Mouse (Mus musculus): ENCODE measurements around the gene Mrpl42. TPM values are rescaled to one million over a fixed set of nuclear protein-coding genes. Genes with fewer than 3 reads are reported as not detected.

Mrpl42 gene
- total RNA-seq, 2 experiments from 2014 or later, result 222 to 273 TPM

DNA sequence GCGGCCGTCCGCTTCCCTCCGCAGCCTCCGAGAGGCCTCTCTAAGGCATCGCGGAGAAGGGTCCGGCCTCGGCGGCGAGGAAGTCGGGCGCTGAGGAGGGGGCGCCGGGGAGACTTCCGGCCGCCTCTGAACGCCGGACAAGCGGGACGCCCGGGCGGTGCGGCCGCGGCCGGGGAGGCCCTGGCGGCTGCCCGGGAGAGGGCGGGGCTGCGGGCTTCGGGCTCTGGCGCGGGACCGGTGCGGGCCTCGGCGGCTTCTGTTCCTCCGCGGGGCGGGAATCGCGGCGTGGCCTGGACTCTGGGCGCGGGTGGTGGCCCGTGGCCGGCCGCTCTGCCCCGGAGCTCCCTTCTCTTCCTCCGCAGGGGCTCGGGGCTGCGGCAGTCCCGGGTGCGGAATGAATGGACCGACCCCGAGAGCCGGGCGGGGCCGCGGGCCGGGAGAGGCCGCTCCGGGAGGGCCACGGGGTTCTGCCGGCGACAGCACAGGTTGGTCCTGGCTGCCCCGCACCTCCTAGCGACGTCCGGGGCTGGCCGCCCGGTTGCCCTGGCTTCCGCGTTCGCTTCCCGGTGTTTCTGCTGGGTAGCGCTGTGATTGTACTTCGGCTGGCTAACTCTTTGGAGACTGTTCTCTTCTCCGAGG lies 13.7 kb upstream of the Mrpl42 start:
- DNase-seq, result peak; percentile 68

DNA sequence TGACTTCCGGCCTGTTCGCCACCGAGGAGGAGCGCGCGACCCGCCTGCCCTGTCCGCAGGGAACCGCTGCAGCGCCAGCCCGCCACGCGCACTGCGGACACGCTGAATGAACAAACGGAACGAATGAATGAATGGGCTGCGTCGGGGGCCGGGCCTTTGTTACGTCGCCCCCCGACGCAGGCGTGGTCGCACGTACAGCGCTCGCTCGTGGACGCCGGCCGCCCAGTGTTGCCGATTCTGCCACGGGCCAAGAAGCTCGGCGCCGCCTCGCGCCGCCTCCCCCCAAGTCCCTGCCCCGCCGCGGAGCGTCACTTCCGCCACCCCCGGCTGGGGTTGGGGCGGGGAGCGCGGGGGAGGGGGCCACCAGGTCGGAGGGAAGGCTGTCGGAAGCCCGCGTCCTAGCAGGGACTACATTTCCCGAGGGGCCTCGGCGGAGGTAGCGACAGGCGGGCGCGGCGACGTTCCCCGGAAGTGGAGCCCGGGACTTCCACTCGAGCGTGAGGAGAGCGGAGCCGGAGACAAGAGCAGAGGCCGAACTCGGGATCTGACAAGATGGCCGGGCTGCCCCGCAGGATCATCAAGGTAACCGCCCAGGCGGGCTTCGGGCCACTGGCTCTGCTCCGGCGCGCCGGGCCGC lies 13.0 kb upstream of the Mrpl42 start, which contains the start of gene Ube2n:
Ube2n (plus strand) TSS at position 490 of the 637 bp plus-strand sequence.
- peak; percentile 96 for DNase-seq

DNA sequence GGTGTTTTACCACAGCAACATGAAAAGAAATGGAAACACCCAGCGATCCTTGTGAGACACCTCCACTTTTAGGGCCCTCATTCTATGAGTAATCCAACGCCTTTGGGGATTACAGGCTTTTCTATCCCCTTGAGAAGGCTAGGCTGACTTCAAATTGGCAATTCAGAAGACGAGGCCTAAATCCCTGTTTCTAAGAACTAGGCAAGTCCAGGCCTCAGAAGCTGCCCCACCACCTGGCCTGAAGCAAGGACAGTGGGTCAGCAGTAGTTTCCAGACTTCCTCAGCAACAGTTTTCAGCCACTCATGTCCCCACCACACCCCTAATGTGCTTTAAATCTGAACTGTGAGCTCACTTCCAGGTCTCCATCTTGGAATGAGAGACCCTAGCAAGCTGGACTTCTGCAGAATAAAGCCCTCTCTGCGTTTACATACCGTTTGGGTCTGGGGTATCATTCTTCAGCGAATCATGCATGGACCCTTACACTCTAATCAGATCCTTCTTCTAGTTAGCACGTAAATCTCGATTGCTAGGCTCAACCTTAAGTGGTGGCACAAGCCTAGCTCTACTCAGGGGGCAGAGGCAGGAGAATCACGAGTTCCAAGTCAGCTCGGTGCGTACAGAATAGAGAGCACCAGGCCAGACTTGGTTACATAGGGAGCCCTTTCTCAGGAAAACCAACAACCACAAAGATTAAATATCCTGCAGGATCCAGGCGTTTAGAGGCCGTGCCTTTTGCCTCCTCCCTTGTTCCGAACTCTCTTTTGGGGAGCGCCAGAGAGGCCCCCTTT lies 12.2 kb upstream of the Mrpl42 start:
- no peak for DNase-seq

DNA sequence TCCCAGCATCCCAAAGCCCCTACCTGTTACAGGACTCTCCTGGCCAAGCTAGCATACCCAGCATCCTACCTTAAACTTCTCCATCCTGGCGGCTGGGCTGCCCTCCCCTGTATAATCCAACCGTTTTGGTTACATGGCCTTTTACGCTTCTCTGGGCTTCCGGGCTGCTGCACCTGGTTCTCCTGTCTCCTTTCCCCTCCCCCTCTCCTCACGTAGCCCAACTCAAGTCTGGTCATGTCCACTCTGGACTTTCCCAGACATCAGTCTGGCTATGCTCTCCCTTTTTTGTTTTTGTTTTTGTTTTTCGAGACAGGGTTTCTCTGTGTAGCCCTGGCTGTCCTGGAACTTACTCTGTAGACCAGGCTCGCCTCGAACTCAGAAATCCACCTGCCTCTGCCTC lies 10.9 kb upstream of the Mrpl42 start:
- no peak for DNase-seq

DNA sequence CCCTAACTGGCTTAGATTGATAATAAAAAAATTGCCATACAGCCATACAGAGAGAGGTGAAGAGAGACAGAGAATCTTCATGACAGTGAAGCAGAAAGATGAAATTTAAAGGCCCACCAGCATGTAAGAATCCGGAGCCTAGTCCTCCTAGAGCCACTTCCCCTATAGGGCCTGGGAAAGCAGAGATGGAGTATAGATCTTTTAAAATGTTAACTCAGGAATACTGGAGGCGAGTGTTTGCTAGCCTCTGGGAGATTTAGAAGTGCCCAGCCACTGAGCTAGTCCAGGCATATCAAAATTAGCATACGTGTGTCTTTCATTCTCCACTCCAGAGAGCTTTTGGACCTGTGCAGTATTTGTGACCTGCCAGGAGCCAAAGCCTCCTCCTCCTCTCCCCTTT lies 7.5 kb upstream of the Mrpl42 start:
- no peak for DNase-seq

DNA sequence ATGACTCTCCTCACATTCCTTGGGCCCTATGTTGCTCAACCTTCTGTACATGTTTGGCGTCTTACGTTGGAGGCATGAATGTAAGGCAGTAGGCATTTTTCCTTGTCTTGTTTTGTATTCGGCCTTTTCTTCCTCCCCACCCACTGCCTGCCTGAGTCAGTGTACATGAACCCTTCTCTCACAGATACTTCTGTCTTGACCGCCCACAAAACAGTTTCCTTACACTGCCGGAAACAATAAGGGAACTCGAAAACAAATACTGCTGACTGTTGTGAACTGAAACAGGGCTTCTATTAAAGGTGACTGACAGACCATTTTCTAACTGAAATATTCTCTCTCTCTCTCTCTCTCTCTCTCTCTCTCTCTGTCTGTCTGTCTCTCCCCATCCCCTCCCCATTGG lies 7.1 kb upstream of the Mrpl42 start:
- no peak for DNase-seq

DNA sequence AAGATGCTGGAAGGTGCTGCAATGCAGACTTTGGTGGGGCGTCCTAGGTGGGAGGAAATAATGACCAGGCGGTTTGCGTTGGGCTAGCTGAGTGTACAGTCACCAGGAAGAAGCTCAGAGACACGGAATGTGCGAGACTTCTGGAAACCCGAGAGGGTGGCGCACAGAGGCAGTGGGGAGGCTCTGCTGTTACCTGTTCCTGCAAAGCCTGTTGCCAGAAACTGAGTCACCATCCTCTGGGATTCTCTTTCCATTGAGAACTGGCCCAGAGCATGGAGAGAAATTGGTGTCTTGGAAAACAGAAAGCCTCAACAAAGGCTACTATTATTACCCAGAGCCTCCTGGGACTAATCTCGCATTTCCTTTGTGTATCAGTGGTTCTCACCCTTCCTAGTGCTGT lies 6.4 kb upstream of the Mrpl42 start:
- DNase-seq, result no peak

DNA sequence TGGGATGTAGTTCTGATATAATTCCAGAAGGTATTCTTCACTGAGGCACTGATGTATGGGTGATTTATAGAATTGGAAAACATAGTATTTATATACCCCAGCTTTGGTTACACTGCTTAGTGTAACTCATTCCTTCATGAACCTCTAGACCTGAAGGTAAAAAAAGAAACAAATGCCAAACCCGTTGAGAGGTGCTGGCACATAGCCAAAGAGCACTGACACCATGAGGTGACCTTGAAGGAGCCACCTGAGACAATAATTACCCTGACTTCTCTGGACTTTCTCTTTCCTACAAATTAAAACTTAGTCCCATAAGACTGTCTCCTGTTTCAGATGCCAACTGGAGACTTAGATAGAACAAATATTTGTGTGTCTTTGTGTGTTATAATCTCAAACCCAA lies 2.6 kb upstream of the Mrpl42 start:
- DNase-seq, result no peak

DNA sequence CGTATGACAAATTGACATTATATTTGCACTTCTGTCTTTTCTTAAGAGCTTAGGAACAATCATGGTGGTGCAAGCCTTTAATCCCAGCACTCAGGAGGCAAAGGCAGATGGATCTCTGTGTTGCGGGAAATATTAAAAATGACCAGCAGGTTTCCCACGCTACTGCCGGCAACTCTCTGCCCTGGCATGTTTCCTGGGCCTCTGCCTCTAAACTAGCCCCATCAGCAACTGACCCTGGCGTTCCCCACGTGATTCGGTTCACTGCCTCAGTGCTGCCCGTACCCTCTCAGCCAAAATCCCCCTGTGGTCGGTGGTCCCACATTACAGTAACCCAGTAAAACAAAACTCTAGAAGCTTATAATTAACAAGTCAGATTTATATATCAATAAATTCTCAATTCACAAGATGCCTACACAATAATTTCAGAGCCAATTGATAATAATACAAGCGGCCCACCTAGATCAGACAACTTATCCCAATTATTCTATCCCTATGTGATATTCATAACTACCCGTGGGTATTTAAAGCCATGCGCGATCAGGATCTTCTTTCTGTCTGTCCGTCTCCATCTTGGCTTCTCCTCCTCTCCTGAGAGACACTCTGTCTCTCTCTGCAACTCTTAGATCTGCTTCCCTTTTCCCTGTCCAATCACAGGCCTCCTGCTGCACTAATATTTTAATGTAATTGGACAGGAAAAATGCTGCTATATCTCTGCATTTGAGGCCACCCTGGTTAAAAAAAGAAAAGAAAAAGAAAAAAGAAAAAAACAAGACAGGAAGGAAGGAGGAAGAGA lies 1.9 kb upstream of the Mrpl42 start:
- DNase-seq, result no peak

DNA sequence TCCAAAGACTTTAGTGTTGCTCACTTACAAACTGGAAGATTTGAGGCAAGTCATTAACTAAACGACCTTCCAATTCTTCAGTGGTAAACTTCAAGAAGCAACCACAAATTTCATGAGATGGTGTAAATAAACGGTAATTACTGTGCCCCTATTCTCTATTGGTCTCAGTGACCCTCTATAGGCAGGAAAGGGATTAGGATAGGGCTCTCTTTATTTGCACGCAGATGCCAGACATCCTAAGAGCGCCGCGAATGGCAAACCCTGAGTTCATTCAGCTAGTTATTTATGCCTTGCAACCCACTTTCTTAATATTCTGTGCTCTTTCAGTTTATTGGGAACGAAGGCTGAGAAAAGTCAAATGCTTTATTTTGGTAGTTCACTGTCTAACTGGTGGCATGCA lies 707 bp downstream of the Mrpl42 start:
- no peak for DNase-seq

DNA sequence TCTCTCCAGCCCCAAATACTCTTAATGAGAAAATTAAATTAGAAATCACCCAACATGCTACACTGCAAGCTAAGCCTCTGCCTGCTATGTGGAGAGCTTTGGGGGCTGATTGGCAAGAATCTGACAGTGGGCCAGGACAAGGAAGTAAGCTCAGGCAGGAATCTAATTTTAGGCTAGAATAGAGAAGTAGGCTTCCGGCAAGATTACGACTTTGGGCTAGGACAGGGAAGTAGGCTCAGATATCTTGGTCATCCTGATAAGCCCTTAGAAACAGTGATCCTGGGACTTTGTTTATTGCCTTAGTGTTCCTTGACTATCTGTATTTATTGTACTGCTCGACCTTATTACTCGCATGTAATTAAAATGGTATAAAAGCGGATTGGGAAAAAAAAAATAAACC lies 7.5 kb downstream of the Mrpl42 start:
- DNase-seq, result no peak

DNA sequence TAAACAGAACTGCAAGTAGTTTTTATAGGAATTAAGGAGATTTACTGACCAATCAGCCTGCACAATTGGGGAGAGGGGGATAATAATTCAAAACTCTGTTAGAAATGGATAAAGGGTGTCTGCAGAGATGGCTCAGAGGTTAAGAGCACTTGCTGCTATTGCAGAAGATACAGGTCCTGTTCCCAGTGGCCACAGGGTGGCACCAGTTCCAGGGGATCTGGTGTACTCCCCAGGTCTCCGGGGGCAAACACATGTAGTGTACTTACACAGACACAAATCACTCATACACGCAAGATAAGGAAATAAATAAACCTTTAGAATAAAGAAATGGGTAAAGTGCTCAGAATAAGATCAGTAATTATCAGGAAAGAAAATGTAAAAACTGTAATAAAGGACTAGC lies 12.1 kb downstream of the Mrpl42 start:
- peak; percentile 45 for DNase-seq

DNA sequence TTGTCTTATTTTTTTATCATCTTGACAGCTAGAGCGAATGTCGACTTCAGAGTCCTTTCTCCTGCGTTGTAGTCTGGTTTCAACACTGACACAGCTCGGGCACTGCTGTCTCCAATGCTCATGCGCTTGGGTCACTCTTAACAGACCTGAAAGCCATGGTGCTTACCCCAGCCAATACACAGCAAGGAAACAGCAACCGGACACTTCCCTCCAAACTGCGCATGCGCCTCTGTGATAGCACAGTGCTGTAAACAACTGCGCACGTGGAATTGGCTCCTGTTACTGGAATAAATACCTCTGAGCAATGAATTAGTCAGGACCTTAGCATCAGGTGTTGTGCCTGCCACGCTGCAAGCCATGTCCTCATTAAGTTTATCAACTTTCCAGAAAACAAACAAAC lies 24.2 kb downstream of the Mrpl42 start:
- DNase-seq, result no peak

DNA sequence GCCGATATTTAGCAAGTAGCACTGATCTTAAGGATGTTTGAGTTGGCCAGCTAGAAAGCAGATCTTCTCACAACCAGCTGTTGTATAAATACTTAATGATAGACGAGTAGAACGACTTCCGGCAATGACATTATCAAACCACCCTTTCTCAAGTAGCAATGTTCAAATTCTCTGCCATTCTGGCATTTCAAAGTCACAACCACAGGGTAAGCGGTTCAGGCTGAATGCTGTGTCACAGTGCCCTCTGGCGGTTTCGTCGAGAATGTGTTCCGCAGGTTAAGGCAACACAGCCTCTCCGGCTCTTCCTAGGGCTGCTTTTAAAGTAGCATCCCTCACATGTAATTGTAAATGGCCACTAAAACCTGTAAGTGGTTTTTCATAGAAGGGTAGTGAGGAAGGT lies 25.8 kb downstream of the Mrpl42 start:
- peak; percentile 90 for DNase-seq

DNA sequence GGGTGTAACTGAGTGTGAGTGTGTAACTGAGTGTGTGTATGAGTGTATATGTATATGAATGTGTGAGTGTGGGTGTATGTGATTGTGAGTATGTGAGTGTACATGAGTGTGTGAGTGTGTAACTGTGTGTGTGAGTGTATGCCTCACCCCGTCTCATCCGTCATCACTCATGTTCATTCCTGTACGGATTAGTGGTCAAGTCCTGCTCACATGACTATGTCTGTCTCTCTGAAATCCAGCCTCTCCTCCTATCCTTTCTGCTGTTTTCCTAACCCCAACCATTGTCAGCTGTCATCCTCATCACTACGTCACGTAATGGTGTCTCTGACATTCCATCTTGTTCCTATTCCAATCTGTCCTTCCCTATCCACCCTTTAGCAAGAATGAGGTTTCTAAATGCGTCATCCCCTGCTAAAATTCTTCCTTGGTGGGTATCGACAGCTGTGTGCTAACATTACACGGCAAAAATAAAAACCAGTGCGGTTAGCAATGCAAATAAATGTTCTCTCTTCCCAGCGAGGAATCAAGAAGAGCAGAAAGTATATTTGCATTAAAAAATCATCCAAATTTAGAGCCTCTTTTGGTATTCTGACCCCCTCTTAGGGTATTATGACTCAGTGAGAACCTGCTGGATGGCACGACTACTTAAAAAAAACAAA lies 29.7 kb downstream of the Mrpl42 start:
- no peak for DNase-seq

DNA sequence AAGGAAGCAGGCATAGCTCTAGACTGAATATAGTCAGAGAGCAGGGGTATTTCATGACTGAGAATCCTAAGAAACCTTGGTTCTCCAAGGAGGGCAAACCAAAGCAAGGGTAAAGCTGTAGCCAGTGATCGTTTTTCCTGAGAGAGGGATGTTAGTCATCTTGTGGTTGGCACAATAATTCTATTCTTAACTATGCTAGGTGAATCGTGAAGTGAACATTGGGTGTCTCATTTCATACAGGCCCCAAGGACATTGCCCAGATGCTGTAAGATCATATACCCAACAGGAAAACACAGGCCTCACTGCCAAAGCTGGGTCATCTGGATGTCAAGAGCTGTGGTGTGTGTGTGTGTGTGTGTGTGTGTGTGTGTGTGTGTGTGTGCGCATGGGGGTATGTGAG lies 30.6 kb downstream of the Mrpl42 start:
- no peak for DNase-seq

DNA sequence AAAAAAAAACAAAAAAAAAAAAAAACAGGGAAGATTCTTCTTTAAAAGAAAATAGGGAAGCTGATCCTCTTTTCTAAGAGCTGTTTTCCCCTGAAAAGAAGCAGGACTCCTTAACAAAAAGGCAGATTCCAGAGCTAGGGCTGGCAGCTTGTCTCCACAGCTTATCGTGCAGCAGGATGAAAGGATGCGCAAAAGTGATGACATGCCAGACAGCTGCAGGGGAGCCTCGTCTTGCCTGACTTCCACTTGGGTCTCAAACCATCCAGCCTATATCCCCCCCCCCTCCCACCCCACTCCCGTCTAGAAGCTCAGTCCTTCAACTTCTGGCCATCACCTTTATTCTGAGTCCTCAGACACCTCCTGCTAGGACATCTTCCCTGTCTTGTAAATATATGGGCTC lies 32.8 kb downstream of the Mrpl42 start:
- no peak for DNase-seq

DNA sequence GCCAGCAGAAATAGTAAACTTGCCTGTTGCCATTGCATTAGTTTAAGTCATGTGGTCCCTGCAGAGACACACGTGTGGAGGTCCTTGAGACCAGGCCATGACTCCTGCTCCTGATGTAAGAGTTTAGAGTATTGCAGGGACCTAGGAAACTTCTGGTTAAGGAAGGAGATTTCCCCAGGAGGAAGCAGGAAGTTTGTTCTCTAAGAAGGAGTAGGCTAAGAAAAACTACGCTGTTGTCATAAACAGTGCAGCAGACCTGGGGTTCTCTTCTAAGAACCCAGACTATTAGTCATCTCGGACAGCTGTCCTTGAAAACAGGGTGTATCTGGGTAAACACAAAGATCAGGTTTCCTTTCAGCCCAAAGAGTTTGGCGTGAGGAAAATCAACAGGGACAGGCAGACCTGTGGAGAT lies 36.2 kb downstream of the Mrpl42 start:
- no peak for DNase-seq

DNA sequence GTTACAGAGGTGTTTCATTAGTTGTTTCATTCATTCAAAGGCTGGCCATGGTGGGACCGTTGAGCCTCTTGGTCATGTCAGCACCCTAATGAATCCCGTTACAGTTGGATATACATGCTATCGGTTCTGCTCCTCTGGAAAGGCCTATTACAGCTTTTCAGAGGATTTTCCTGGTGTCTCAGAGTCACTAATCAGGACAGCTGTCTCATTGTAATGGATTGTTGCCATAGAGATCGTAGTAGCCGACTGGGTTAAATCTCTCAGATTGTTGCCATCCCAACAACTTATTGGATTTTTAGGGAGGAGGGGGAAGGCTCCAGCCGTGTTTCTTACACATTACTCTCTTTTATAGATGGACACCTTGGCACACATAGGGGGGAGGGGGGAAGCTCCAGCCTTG lies 37.2 kb downstream of the Mrpl42 start:
- no peak for DNase-seq

DNA sequence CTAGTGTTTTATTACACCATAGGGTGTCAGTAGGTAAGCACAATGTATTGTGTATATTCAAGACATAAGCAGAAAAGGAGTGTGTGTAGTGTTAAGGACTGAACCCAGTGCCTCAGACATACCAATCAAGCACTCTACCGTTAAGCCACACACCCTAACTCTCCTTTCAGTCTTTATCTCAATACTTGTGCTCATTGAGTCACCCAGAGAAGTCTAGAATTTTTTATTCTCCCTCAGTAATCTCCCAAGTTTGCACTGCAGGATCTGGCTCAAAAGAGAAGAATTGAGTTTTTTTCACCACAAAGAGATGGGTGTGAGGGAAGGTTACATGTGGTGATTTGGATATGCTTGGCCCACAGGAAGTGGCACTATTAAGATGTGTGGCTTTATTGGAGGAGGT lies 39.5 kb downstream of the Mrpl42 start:
- DNase-seq, result no peak

DNA sequence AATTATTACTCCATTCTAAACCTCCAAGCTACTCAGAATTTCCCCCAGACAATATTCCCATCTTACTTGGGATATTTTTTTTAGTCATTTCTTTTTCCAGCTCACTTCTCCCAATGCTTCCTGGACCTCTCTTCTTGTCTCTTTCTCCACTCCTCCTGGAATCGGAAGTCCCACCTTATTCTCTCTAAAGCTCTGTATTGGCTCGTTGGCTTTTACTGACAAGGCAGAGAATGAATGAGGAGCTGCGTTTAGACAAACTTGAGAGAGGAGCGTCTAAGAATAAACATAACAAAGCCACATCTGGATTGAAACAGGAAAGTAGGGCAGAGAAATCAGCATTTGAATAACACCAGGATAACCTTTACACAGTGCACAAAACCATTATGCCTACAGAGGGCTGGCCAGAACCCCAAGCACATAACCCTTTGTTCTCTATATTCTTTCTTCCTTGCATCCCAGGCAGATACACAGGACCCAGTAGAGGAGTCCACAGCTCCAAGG lies 40.6 kb downstream of the Mrpl42 start:
- DNase-seq, result no peak

Data from gastrocnemius, postnatal 10 days (tissue).